ENCODE assay signal across 12 mouse cellular contexts in genomic region chr7:120552479-120553180, GRCm38 (mm10).
DNase-seq lines count a peak whose midpoint lies in the region; ATAC-seq and TF ChIP-seq lines count a peak whose summit lies in the region.
"Had no signal": no experiment of that assay in that cellular context is flagged by ENCODE, and none has a peak within 500 bp of the region (broad histone marks: within the 10 kb centered on the region; RNA-seq: fewer than 3 reads in every experiment).

No protein-coding gene starts in this region.

- intact Hi-C loops in heart, postnatal 10 days (cut with DNase I): no loop called here

- no peaks in the 10 kb centered on the region for H3K9me3 ChIP-seq in limb, embryonic 14.5 days (ENCODE audit: control insufficient read depth, low read length)

- no peaks in the 10 kb centered on the region for H3K27me3 ChIP-seq in limb, embryonic 14.5 days (ENCODE audit: control insufficient read depth, insufficient read depth, low read length)
- H3K27me3 ChIP-seq: Patski had no signal

- ATAC-seq in limb, embryonic 14.5 days (ENCODE audit: low FRiP score, low read depth): no peak
- ATAC-seq: Patski had no signal

- WGBS in limb, embryonic 14.5 days: 49% methylated on average over 12 of the region's 12 CpGs

- H3K27ac ChIP-seq in limb, embryonic 14.5 days (replicated peaks; ENCODE audit: low read depth, low read length): no peak overlapping the region
- H3K27ac ChIP-seq: kidney, postnatal 0 days had no signal

- peak overlapping the region; percentile 9; the same call in 1 of the 2 replicates for H3K4me2 ChIP-seq in limb, embryonic 14.5 days (replicated peaks; ENCODE audit: low read depth, low read length, severe bottlenecking)

- no peak overlapping the region for H3K4me3 ChIP-seq in limb, embryonic 14.5 days (replicated peaks; ENCODE audit: low read length)

- DNase-seq in R1 (ENCODE audit: low read depth, low spot score): peak; percentile 63
- DNase-seq in brain, embryonic 18.5 days (ENCODE audit: low read depth, low spot score): peak; percentile 42
- peak; percentile 1 to 5 for DNase-seq in frontal cortex, adult 2 months (ENCODE audit: extremely low spot score in 1 of 2, low spot score in 1 of 2)
- DNase-seq in limb, embryonic 14.5 days (ENCODE audit: low spot score): no peak
- no peak for DNase-seq in Muller cell, postnatal 12 days (ENCODE audit: inconsistent ontology term)
- DNase-seq in thymus, postnatal 10 days (ENCODE audit: low spot score in 2 of 2): no peak
- DNase-seq in heart, postnatal 10 days: no peak
- DNase-seq in heart, adult 9 months (ENCODE audit: low spot score in 2 of 2): no peak
- DNase-seq: gastrocnemius, postnatal 10 days; lung, adult 18-20 months had no signal

- TF ChIP-seq POLR2A in limb, embryonic 14.5 days (IDR thresholded peaks at IDR 0.05; ENCODE audit: borderline replicate concordance, extremely low read depth, insufficient read depth, insufficient read length): no peak

- no peak overlapping the region for H3K9ac ChIP-seq in limb, embryonic 14.5 days (ENCODE audit: low read depth, low read length, severe bottlenecking)

- H3K36me3 ChIP-seq in limb, embryonic 14.5 days (ENCODE audit: control insufficient read depth, insufficient read depth, low read length): no peaks in the 10 kb centered on the region

- no peaks in the 10 kb centered on the region for H3K4me1 ChIP-seq in limb, embryonic 14.5 days (ENCODE audit: control insufficient read depth, insufficient read depth, low read length)

Comparison
In these comparisons a context has a peak if more than half of its experiments do, and no peak if none do; other contexts are left out.
1. DNase-seq: peak in R1 (single experiment), brain, embryonic 18.5 days (single experiment) and frontal cortex, adult 2 months (2 of 2); none in limb, embryonic 14.5 days (single experiment), Muller cell, postnatal 12 days (single experiment), thymus, postnatal 10 days (0 of 2), heart, postnatal 10 days (0 of 2) and heart, adult 9 months (0 of 2).